Mouse (Mus musculus) kidney, postnatal 14 days (tissue): ENCODE measurements at regions not wholly inside any gene's neighbourhood (a gene's known extent, or its start where the extent isn't known, plus 50 kb on each side); places are given as distances from the start of the nearest gene placed in this dataset.

Experiments
- DNase-seq: peaks from one replicate; pipeline ENCODE4 v3.0.0; 2022; ENCODE audit warnings: mixed read lengths

GRCm38 (mm10) chr14:39682306-39683000, 209.6 kb upstream of the Nrg3 start:
- DNase-seq = peak; percentile 2

- no peak for DNase-seq
These were observed 205.3 kb upstream of the Nrg3 start for GRCm38 (mm10) chr14:39678228-39678627.

DNA sequence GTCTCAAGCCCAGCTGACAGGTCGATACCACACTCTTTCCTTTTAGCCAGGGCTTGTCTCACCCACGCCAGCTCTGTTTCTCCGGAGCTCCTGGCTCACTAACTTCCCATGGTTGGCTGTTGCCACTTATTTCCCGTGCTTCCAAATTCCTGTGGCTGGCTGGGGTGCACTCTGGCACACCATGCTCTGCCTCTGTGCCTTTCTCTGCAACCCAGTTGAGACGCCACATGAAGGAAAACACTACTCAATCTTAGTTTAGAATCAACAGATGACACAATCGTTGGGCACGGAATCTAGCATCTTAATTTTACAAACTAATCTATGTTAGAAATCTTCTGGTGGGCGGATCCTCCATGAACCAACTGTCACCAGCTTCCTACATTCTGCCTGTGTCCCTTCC, 204.7 kb upstream of the Nrg3 start:
- DNase-seq = no peak

- no peak for DNase-seq
These were observed 165.9 kb upstream of the Nrg3 start for GRCm38 (mm10) chr14:39638776-39639175.
